Mouse (Mus musculus) ES-Bruce4 (cell line): Measurements from ENCODE around the gene Elavl4.

Source experiments
- CTCF ChIP-seq: IDR thresholded peaks from one replicate; pipeline ENCODE4 v1.8.1; 2011; ENCODE audit warnings: low read depth, low read length
- POLR2A ChIP-seq: IDR thresholded peaks from one replicate; pipeline ENCODE4 v1.8.1; 2011; ENCODE audit warnings: low read length; ENCODE audit not compliant: insufficient read depth

DNA sequence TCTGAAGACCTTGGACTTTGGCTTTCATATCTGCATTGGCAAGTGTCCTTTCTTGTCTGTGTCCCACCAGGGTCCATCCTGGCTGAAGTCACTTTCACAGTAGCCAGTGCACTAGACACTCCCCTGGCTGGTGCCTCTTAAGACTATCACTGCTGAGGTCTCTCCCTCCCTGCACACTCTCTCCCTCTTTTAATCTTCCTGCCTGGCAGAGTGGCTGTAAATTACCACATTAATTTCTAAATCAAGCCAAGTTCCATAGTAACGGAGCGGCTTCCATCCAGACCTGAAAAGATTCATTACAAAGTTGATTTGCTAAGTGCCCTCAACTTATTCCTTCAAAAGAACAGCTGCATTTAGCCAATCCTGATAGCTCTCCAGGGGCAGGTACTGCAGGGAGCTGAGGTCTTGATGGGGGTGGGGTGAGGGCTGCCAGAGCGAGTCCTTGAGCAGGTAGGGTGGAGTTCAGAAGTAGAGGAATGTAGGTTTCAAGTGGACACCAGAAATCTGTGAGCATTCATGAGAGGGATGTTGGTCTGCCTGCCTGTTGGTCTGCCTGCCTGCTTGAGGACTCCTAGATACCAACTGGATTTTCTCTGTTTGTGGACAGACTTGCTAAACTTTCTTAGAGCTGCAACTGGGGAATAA lies 194.1 kb downstream of the Elavl4 start:
- TF ChIP-seq CTCF (no peak), POLR2A (no peak)
